Mouse (Mus musculus): Measurements from ENCODE around the gene Qrfp. TPM values are rescaled to one million over a fixed set of nuclear protein-coding genes. Genes with fewer than 3 reads are reported as not detected.

Gene Qrfp
- polyA plus RNA-seq, 1 experiment from 2014 or later: not detected

- Histone ChIP-seq H3K9me3 (ENCODE audit: control insufficient read depth, low read length) (no peaks in the 10 kb centered on the region), H3K9ac (ENCODE audit: low read length) (peak overlapping the region; percentile 5; the same call in 1 of the 2 replicates), H3K27me3 (replicated peaks; ENCODE audit: control insufficient read depth, insufficient read depth, low read length) (peaks cover 48% of the 10 kb centered on the region), H3K4me3 (ENCODE audit: low read depth, low read length) (peak overlapping the region; percentile 53), H3K4me2 (ENCODE audit: low read length) (peak overlapping the region; percentile 97), H3K27ac (ENCODE audit: low read depth) (no peak overlapping the region), H3K36me3 (ENCODE audit: control insufficient read depth, insufficient read depth, low read length) (no peaks in the 10 kb centered on the region), H3K4me1 (replicated peaks; ENCODE audit: control insufficient read depth, insufficient read depth, low read length) (peaks cover 13% of the 10 kb centered on the region; the same call in 1 of the 2 replicates)
- DNase-seq (ENCODE audit: low spot score) (no peak), ATAC-seq (replicated peaks; ENCODE audit: low FRiP score, low TSS enrichment, low read depth) (no peak)
- 3% methylated on average over 26 of the region's 26 CpGs for WGBS
These were observed 35.1 kb upstream of the Qrfp start for GRCm38 (mm10) chr2:31845512-31845895.

GRCm38 (mm10) chr2:31844729-31845136 is 34.4 kb upstream of the Qrfp start:
- no peak overlapping the region for H3K27ac ChIP-seq (ENCODE audit: low read depth)
- peaks cover 13% of the 10 kb centered on the region; the same call in 1 of the 2 replicates for H3K4me1 ChIP-seq (replicated peaks; ENCODE audit: control insufficient read depth, insufficient read depth, low read length)
- peaks cover 48% of the 10 kb centered on the region for H3K27me3 ChIP-seq (replicated peaks; ENCODE audit: control insufficient read depth, insufficient read depth, low read length)
- no peaks in the 10 kb centered on the region for H3K9me3 ChIP-seq (ENCODE audit: control insufficient read depth, low read length)
- H3K4me3 ChIP-seq (ENCODE audit: low read depth, low read length): no peak overlapping the region; the same call in 1 of the 2 replicates
- no peaks in the 10 kb centered on the region for H3K36me3 ChIP-seq (ENCODE audit: control insufficient read depth, insufficient read depth, low read length)
- no peak overlapping the region for H3K9ac ChIP-seq (ENCODE audit: low read length)
- H3K4me2 ChIP-seq (ENCODE audit: low read length): no peak overlapping the region
- DNase-seq (ENCODE audit: low spot score) (no peak), ATAC-seq (replicated peaks; ENCODE audit: low FRiP score, low TSS enrichment, low read depth) (no peak)
- 6% methylated on average over 10 of the region's 10 CpGs for WGBS

GRCm38 (mm10) chr2:31838868-31839267 is 28.5 kb upstream of the Qrfp start:
- Histone ChIP-seq H3K36me3 (ENCODE audit: control insufficient read depth, insufficient read depth, low read length) (no peaks in the 10 kb centered on the region), H3K9me3 (ENCODE audit: control insufficient read depth, low read length) (no peaks in the 10 kb centered on the region), H3K4me2 (ENCODE audit: low read length) (no peak overlapping the region), H3K4me3 (ENCODE audit: low read depth, low read length) (no peak overlapping the region), H3K9ac (ENCODE audit: low read length) (no peak overlapping the region), H3K4me1 (replicated peaks; ENCODE audit: control insufficient read depth, insufficient read depth, low read length) (no peaks in the 10 kb centered on the region), H3K27ac (ENCODE audit: low read depth) (no peak overlapping the region), H3K27me3 (replicated peaks; ENCODE audit: control insufficient read depth, insufficient read depth, low read length) (peaks cover 6% of the 10 kb centered on the region)
- ATAC-seq (replicated peaks; ENCODE audit: low FRiP score, low TSS enrichment, low read depth): no peak
- DNase-seq (ENCODE audit: low spot score): no peak
- WGBS: 44% methylated on average over 1 of the region's 1 CpGs

- no peak for DNase-seq (ENCODE audit: low spot score)
- Histone ChIP-seq H3K36me3 (ENCODE audit: control insufficient read depth, insufficient read depth, low read length) (no peaks in the 10 kb centered on the region), H3K4me3 (ENCODE audit: low read depth, low read length) (no peak overlapping the region), H3K27me3 (replicated peaks; ENCODE audit: control insufficient read depth, insufficient read depth, low read length) (no peaks in the 10 kb centered on the region), H3K9ac (ENCODE audit: low read length) (no peak overlapping the region), H3K4me1 (replicated peaks; ENCODE audit: control insufficient read depth, insufficient read depth, low read length) (no peaks in the 10 kb centered on the region), H3K4me2 (ENCODE audit: low read length) (no peak overlapping the region), H3K9me3 (ENCODE audit: control insufficient read depth, low read length) (no peaks in the 10 kb centered on the region), H3K27ac (ENCODE audit: low read depth) (no peak overlapping the region)
- no peak for ATAC-seq (replicated peaks; ENCODE audit: low FRiP score, low TSS enrichment, low read depth)
- 29% methylated on average over 6 of the region's 6 CpGs for WGBS
These were observed 26.6 kb upstream of the Qrfp start for GRCm38 (mm10) chr2:31836985-31837384.

GRCm38 (mm10) chr2:31836091-31836490 is 25.7 kb upstream of the Qrfp start:
- Histone ChIP-seq H3K27ac (ENCODE audit: low read depth) (no peak overlapping the region), H3K4me3 (ENCODE audit: low read depth, low read length) (no peak overlapping the region), H3K4me2 (ENCODE audit: low read length) (no peak overlapping the region), H3K27me3 (replicated peaks; ENCODE audit: control insufficient read depth, insufficient read depth, low read length) (no peaks in the 10 kb centered on the region), H3K9ac (ENCODE audit: low read length) (no peak overlapping the region), H3K9me3 (ENCODE audit: control insufficient read depth, low read length) (no peaks in the 10 kb centered on the region), H3K4me1 (replicated peaks; ENCODE audit: control insufficient read depth, insufficient read depth, low read length) (no peaks in the 10 kb centered on the region), H3K36me3 (ENCODE audit: control insufficient read depth, insufficient read depth, low read length) (no peaks in the 10 kb centered on the region)
- 64% methylated on average over 10 of the region's 10 CpGs for WGBS
- ATAC-seq (replicated peaks; ENCODE audit: low FRiP score, low TSS enrichment, low read depth): no peak
- no peak for DNase-seq (ENCODE audit: low spot score)

- Histone ChIP-seq H3K36me3 (ENCODE audit: control insufficient read depth, insufficient read depth, low read length) (no peaks in the 10 kb centered on the region), H3K9me3 (ENCODE audit: control insufficient read depth, low read length) (no peaks in the 10 kb centered on the region), H3K27ac (ENCODE audit: low read depth) (no peak overlapping the region), H3K9ac (ENCODE audit: low read length) (no peak overlapping the region), H3K4me2 (ENCODE audit: low read length) (no peak overlapping the region), H3K4me1 (replicated peaks; ENCODE audit: control insufficient read depth, insufficient read depth, low read length) (0 out of 2 replicates have a peak, but pooled peaks cover 5% of the 10 kb centered on the region), H3K4me3 (ENCODE audit: low read depth, low read length) (no peak overlapping the region), H3K27me3 (replicated peaks; ENCODE audit: control insufficient read depth, insufficient read depth, low read length) (no peaks in the 10 kb centered on the region)
- DNase-seq (ENCODE audit: low spot score): no peak
- 16% methylated on average over 4 of the region's 4 CpGs for WGBS
- no peak for ATAC-seq (replicated peaks; ENCODE audit: low FRiP score, low TSS enrichment, low read depth)
These were observed 18.0 kb upstream of the Qrfp start for GRCm38 (mm10) chr2:31828311-31828825.

- H3K27me3 ChIP-seq (replicated peaks; ENCODE audit: control insufficient read depth, insufficient read depth, low read length): no peaks in the 10 kb centered on the region
- H3K4me3 ChIP-seq (ENCODE audit: low read depth, low read length): no peak overlapping the region
- ATAC-seq (replicated peaks; ENCODE audit: low FRiP score, low TSS enrichment, low read depth): no peak
- WGBS: 47% methylated on average over 7 of the region's 7 CpGs
- H3K9me3 ChIP-seq (ENCODE audit: control insufficient read depth, low read length): no peaks in the 10 kb centered on the region
- H3K9ac ChIP-seq (ENCODE audit: low read length): no peak overlapping the region
- no peak overlapping the region for H3K27ac ChIP-seq (ENCODE audit: low read depth)
- H3K4me1 ChIP-seq (replicated peaks; ENCODE audit: control insufficient read depth, insufficient read depth, low read length): peaks cover 5% of the 10 kb centered on the region; the same call in 1 of the 2 replicates
- no peak overlapping the region for H3K4me2 ChIP-seq (ENCODE audit: low read length)
- H3K36me3 ChIP-seq (ENCODE audit: control insufficient read depth, insufficient read depth, low read length): no peaks in the 10 kb centered on the region
- no peak for DNase-seq (ENCODE audit: low spot score)
These were observed 17.5 kb upstream of the Qrfp start for GRCm38 (mm10) chr2:31827877-31828276.

- no peak for ATAC-seq (replicated peaks; ENCODE audit: low FRiP score, low TSS enrichment, low read depth)
- WGBS: 83% methylated on average over 14 of the region's 14 CpGs
- DNase-seq (ENCODE audit: low spot score): no peak
- Histone ChIP-seq H3K36me3 (ENCODE audit: control insufficient read depth, insufficient read depth, low read length) (no peaks in the 10 kb centered on the region), H3K4me3 (ENCODE audit: low read depth, low read length) (no peak overlapping the region), H3K27ac (ENCODE audit: low read depth) (no peak overlapping the region), H3K4me2 (ENCODE audit: low read length) (no peak overlapping the region), H3K9me3 (ENCODE audit: control insufficient read depth, low read length) (no peaks in the 10 kb centered on the region), H3K9ac (ENCODE audit: low read length) (no peak overlapping the region), H3K27me3 (replicated peaks; ENCODE audit: control insufficient read depth, insufficient read depth, low read length) (0 out of 2 replicates have a peak, but pooled peaks cover 3% of the 10 kb centered on the region), H3K4me1 (replicated peaks; ENCODE audit: control insufficient read depth, insufficient read depth, low read length) (peaks cover 5% of the 10 kb centered on the region; the same call in 1 of the 2 replicates)
These were observed 16.0 kb upstream of the Qrfp start for GRCm38 (mm10) chr2:31826094-31827085.
